Mouse (Mus musculus): ENCODE results near the gene Nectin2. TPM values are rescaled to one million over a fixed set of nuclear protein-coding genes. Genes with fewer than 3 reads are reported as not detected.

Nectin2 gene
- polyA plus RNA-seq, 1 experiment from 2014 or later, result 93.1 TPM

- TF ChIP-seq CTCF (IDR thresholded peaks at IDR 0.05; ENCODE audit: low read depth), result no peak
- 81% methylated on average over 12 of the region's 12 CpGs for WGBS
- Histone ChIP-seq H3K4me2 (replicated peaks; ENCODE audit: low read depth) (no peak overlapping the region), H3K9me3 (ENCODE audit: control insufficient read depth) (no peaks in the 10 kb centered on the region), H3K4me3 (ENCODE audit: low read depth, low read length) (no peak overlapping the region), H3K27ac (ENCODE audit: low read depth, low read length) (no peak overlapping the region), H3K4me1 (replicated peaks; ENCODE audit: control insufficient read depth, insufficient read depth, low read length) (no peaks in the 10 kb centered on the region), H3K36me3 (ENCODE audit: control insufficient read depth, insufficient read depth) (peaks cover 88% of the 10 kb centered on the region), H3K27me3 (replicated peaks; ENCODE audit: control insufficient read depth, insufficient read depth, low read length) (no peaks in the 10 kb centered on the region), H3K9ac (ENCODE audit: low read depth, low read length) (no peak overlapping the region)
- 0 out of 2 replicates have a peak, but pooled peaks have one; percentile 14 for ATAC-seq
Observed at GRCm38 (mm10) chr7:19724167-19724566, 26.1 kb downstream of the Nectin2 start.

- Histone ChIP-seq H3K27me3 (replicated peaks; ENCODE audit: control insufficient read depth, insufficient read depth, low read length) (no peaks in the 10 kb centered on the region), H3K4me1 (replicated peaks; ENCODE audit: control insufficient read depth, insufficient read depth, low read length) (no peaks in the 10 kb centered on the region), H3K9ac (ENCODE audit: low read depth, low read length) (no peak overlapping the region), H3K9me3 (ENCODE audit: control insufficient read depth) (no peaks in the 10 kb centered on the region), H3K4me3 (ENCODE audit: low read depth, low read length) (no peak overlapping the region), H3K4me2 (replicated peaks; ENCODE audit: low read depth) (no peak overlapping the region), H3K27ac (ENCODE audit: low read depth, low read length) (no peak overlapping the region), H3K36me3 (ENCODE audit: control insufficient read depth, insufficient read depth) (peaks cover 81% of the 10 kb centered on the region)
- peak; percentile 44 for ATAC-seq
- 0 out of 2 replicates have a peak, but pooled peaks have one; percentile 28 for TF ChIP-seq CTCF (IDR thresholded peaks at IDR 0.05; ENCODE audit: low read depth)
- 81% methylated on average over 6 of the region's 6 CpGs for WGBS
Observed at GRCm38 (mm10) chr7:19722754-19723195, 27.5 kb downstream of the Nectin2 start.

- 90% methylated on average over 4 of the region's 4 CpGs for WGBS
- no peak for ATAC-seq
- H3K4me2 ChIP-seq (replicated peaks; ENCODE audit: low read depth), result no peak overlapping the region
- no peak overlapping the region for H3K4me3 ChIP-seq (ENCODE audit: low read depth, low read length)
- no peaks in the 10 kb centered on the region for H3K9me3 ChIP-seq (ENCODE audit: control insufficient read depth)
- peaks cover 56% of the 10 kb centered on the region for H3K36me3 ChIP-seq (ENCODE audit: control insufficient read depth, insufficient read depth)
- no peaks in the 10 kb centered on the region for H3K27me3 ChIP-seq (replicated peaks; ENCODE audit: control insufficient read depth, insufficient read depth, low read length)
- no peak overlapping the region for H3K27ac ChIP-seq (ENCODE audit: low read depth, low read length)
- no peak for TF ChIP-seq CTCF (IDR thresholded peaks at IDR 0.05; ENCODE audit: low read depth)
- H3K9ac ChIP-seq (ENCODE audit: low read depth, low read length), result no peak overlapping the region
- H3K4me1 ChIP-seq (replicated peaks; ENCODE audit: control insufficient read depth, insufficient read depth, low read length), result no peaks in the 10 kb centered on the region; the same call in 1 of the 2 replicates
Observed at GRCm38 (mm10) chr7:19719200-19719599, 31.1 kb downstream of the Nectin2 start.

GRCm38 (mm10) chr7:19718297-19718952 lies 31.9 kb downstream of the Nectin2 start:
- Histone ChIP-seq H3K4me3 (ENCODE audit: low read depth, low read length) (no peak overlapping the region), H3K27ac (ENCODE audit: low read depth, low read length) (no peak overlapping the region), H3K9ac (ENCODE audit: low read depth, low read length) (no peak overlapping the region), H3K27me3 (replicated peaks; ENCODE audit: control insufficient read depth, insufficient read depth, low read length) (no peaks in the 10 kb centered on the region), H3K4me2 (replicated peaks; ENCODE audit: low read depth) (no peak overlapping the region), H3K9me3 (ENCODE audit: control insufficient read depth) (no peaks in the 10 kb centered on the region), H3K36me3 (ENCODE audit: control insufficient read depth, insufficient read depth) (peaks cover 49% of the 10 kb centered on the region), H3K4me1 (replicated peaks; ENCODE audit: control insufficient read depth, insufficient read depth, low read length) (no peaks in the 10 kb centered on the region; the same call in 1 of the 2 replicates)
- ATAC-seq, result no peak
- TF ChIP-seq CTCF (IDR thresholded peaks at IDR 0.05; ENCODE audit: low read depth), result no peak
- WGBS, result 94% methylated on average over 5 of the region's 5 CpGs

- no peaks in the 10 kb centered on the region for H3K9me3 ChIP-seq (ENCODE audit: control insufficient read depth)
- H3K4me2 ChIP-seq (replicated peaks; ENCODE audit: low read depth), result no peak overlapping the region
- H3K27me3 ChIP-seq (replicated peaks; ENCODE audit: control insufficient read depth, insufficient read depth, low read length), result no peaks in the 10 kb centered on the region
- peaks cover 39% of the 10 kb centered on the region; the same call in 1 of the 2 replicates for H3K36me3 ChIP-seq (ENCODE audit: control insufficient read depth, insufficient read depth)
- no peak overlapping the region for H3K9ac ChIP-seq (ENCODE audit: low read depth, low read length)
- no peak overlapping the region for H3K27ac ChIP-seq (ENCODE audit: low read depth, low read length)
- no peaks in the 10 kb centered on the region; the same call in 1 of the 2 replicates for H3K4me1 ChIP-seq (replicated peaks; ENCODE audit: control insufficient read depth, insufficient read depth, low read length)
- no peak for ATAC-seq
- no peak for TF ChIP-seq CTCF (IDR thresholded peaks at IDR 0.05; ENCODE audit: low read depth)
- no peak overlapping the region for H3K4me3 ChIP-seq (ENCODE audit: low read depth, low read length)
- WGBS, result 75% methylated on average over 4 of the region's 4 CpGs
Observed at GRCm38 (mm10) chr7:19717346-19717745, 32.9 kb downstream of the Nectin2 start.

GRCm38 (mm10) chr7:19716822-19717221 lies 33.5 kb downstream of the Nectin2 start:
- H3K27me3 ChIP-seq (replicated peaks; ENCODE audit: control insufficient read depth, insufficient read depth, low read length), result no peaks in the 10 kb centered on the region
- ATAC-seq, result no peak
- no peak overlapping the region for H3K27ac ChIP-seq (ENCODE audit: low read depth, low read length)
- no peak for TF ChIP-seq CTCF (IDR thresholded peaks at IDR 0.05; ENCODE audit: low read depth)
- no peak overlapping the region for H3K9ac ChIP-seq (ENCODE audit: low read depth, low read length)
- H3K9me3 ChIP-seq (ENCODE audit: control insufficient read depth), result no peaks in the 10 kb centered on the region
- peaks cover 43% of the 10 kb centered on the region for H3K36me3 ChIP-seq (ENCODE audit: control insufficient read depth, insufficient read depth)
- H3K4me3 ChIP-seq (ENCODE audit: low read depth, low read length), result no peak overlapping the region
- no peaks in the 10 kb centered on the region; the same call in 1 of the 2 replicates for H3K4me1 ChIP-seq (replicated peaks; ENCODE audit: control insufficient read depth, insufficient read depth, low read length)
- 69% methylated on average over 2 of the region's 2 CpGs for WGBS
- peak overlapping the region; percentile 61; the same call in 1 of the 2 replicates for H3K4me2 ChIP-seq (replicated peaks; ENCODE audit: low read depth)

Measured in intestine, postnatal 0 days (tissue).